Mouse (Mus musculus) ES-E14 (cell line): ENCODE results near the gene Senp5. TPM values are rescaled to one million over a fixed set of nuclear protein-coding genes. Genes with fewer than 3 reads are reported as not detected.

ENCODE experiments used
- DNase-seq: peaks from one replicate; pipeline ENCODE4 v3.0.0-alpha.2; 2013; ENCODE audit warnings: low read depth, low spot score
- H3K27ac ChIP-seq: 2 replicates; pipeline ENCODE4 v1.5.1; 2012; ENCODE audit warnings: low read depth, mild to moderate bottlenecking, low read length, moderate library complexity, mixed read lengths; ENCODE audit not compliant: poor library complexity, insufficient read depth, severe bottlenecking
- H3K36me3 ChIP-seq: 2 replicates; pipeline ENCODE4 v1.6.1; 2012; ENCODE audit warnings: mild to moderate bottlenecking, low read length, moderate library complexity, mixed read lengths; ENCODE audit not compliant: control insufficient read depth, poor library complexity, insufficient read depth, severe bottlenecking
- H3K4me1 ChIP-seq, 2 experiments: fragments of 150-350 bp in 1 of 2; sonication (generic) in 1 of 2; 2 replicates each; pipeline ENCODE4 v1.6.1; 2012; ENCODE audit warnings: low read length in 2 of 2, mild to moderate bottlenecking in 1 of 2, mixed read lengths in 1 of 2; ENCODE audit not compliant: control insufficient read depth in 2 of 2, insufficient read depth in 2 of 2, poor library complexity in 1 of 2
- H3K4me3 ChIP-seq, 2 experiments: fragments of 150-350 bp in 1 of 2; sonication (generic) in 1 of 2; 2 replicates each; pipeline ENCODE4 v1.5.1; 2012; ENCODE audit warnings: low read length in 2 of 2, low read depth in 1 of 2, mild to moderate bottlenecking in 1 of 2, mixed read lengths in 1 of 2; ENCODE audit not compliant: insufficient read depth in 1 of 2, poor library complexity in 1 of 2, severe bottlenecking in 1 of 2
- H3K9ac ChIP-seq: 2 replicates; pipeline ENCODE4 v1.6.1; 2012; ENCODE audit warnings: low read depth, mild to moderate bottlenecking, low read length, mixed read lengths; ENCODE audit not compliant: poor library complexity, insufficient read depth, severe bottlenecking
- H3K9me3 ChIP-seq: fragments of 150-350 bp; sonication (generic); 2 replicates; pipeline ENCODE4 v1.6.1; 2012; ENCODE audit warnings: low read depth, mild to moderate bottlenecking, low read length; ENCODE audit not compliant: control insufficient read depth, insufficient read depth
- CHD2 ChIP-seq: IDR thresholded peaks from 2 replicates; pipeline ENCODE4 v1.6.1; 2014; ENCODE audit warnings: mild to moderate bottlenecking, low read depth, low read length, inconsistent platforms
- HCFC1 ChIP-seq: IDR thresholded peaks from 2 replicates; pipeline ENCODE4 v1.6.1; 2012; ENCODE audit warnings: low read length, inconsistent platforms, borderline replicate concordance; ENCODE audit not compliant: insufficient read depth
- MAFK ChIP-seq: IDR thresholded peaks from 2 replicates; pipeline ENCODE4 v1.6.1; 2014; ENCODE audit warnings: mild to moderate bottlenecking, low read depth, low read length, inconsistent platforms; ENCODE audit not compliant: insufficient read depth
- ZC3H11A ChIP-seq: IDR thresholded peaks from 2 replicates; pipeline ENCODE4 v1.6.1; 2012; ENCODE audit warnings: low read depth, mild to moderate bottlenecking, inconsistent platforms, low read length, borderline replicate concordance
- ZNF384 ChIP-seq: IDR thresholded peaks from 2 replicates; pipeline ENCODE4 v1.6.1; 2012; ENCODE audit warnings: low read depth, low read length, inconsistent platforms
- in situ Hi-C, 2 experiments: fragments of 600-800 bp; cut with MboI; formaldehyde crosslinking; loops; one replicate each; pipeline ENCODE4 v1.15.1; 2025; ENCODE audit warnings: low sequenced_read_pairs in 2 of 2, inconsistent platforms in 1 of 2; ENCODE audit not compliant: unreplicated experiment in 2 of 2
- total RNA-seq: library from RNA; depleted of rRNA; stranded (reverse); fragments of 300-350 nt; gene quantifications from 2 replicates; pipeline ENCODE4 v1.2.3, GENCODE M21; 2012

Gene Senp5
- total RNA-seq, 1 experiment: 16.3 TPM

GRCm38 (mm10) chr16:32009913-32010312 lies 6.8 kb upstream of the Senp5 start:
- no peak for TF ChIP-seq HCFC1
- TF ChIP-seq MAFK: no peak
- TF ChIP-seq ZC3H11A: no peak
- TF ChIP-seq CHD2: no peak
- no peak for TF ChIP-seq ZNF384
- no peak overlapping the region for H3K4me3 ChIP-seq
- DNase-seq: no peak
- H3K27ac ChIP-seq: no peak overlapping the region
- no peaks in the 10 kb centered on the region for H3K9me3 ChIP-seq
- H3K9ac ChIP-seq: no peak overlapping the region
- no peaks in the 10 kb centered on the region for H3K4me1 ChIP-seq
- in situ Hi-C loops: no loop called here
- no peaks in the 10 kb centered on the region for H3K36me3 ChIP-seq

- no peak for TF ChIP-seq ZNF384
- no peak for TF ChIP-seq CHD2
- TF ChIP-seq MAFK: no peak
- no peak for TF ChIP-seq HCFC1
- TF ChIP-seq ZC3H11A: no peak
- H3K9me3 ChIP-seq: no peaks in the 10 kb centered on the region
- H3K4me3 ChIP-seq: no peak overlapping the region
- H3K27ac ChIP-seq: no peak overlapping the region; the same call in 1 of the 2 replicates
- H3K36me3 ChIP-seq: no peaks in the 10 kb centered on the region
- no peaks in the 10 kb centered on the region for H3K4me1 ChIP-seq
- in situ Hi-C loops: no loop called here
- no peak overlapping the region for H3K9ac ChIP-seq
- DNase-seq: no peak
Observed at GRCm38 (mm10) chr16:32008529-32009293, 5.6 kb upstream of the Senp5 start.

- in situ Hi-C loops: no loop called here
- H3K27ac ChIP-seq: no peak overlapping the region
- TF ChIP-seq MAFK (no peak), HCFC1 (no peak), ZNF384 (no peak), CHD2 (no peak), ZC3H11A (no peak)
- no peaks in the 10 kb centered on the region for H3K9me3 ChIP-seq
- no peak for DNase-seq
- no peak overlapping the region for H3K4me3 ChIP-seq
- no peak overlapping the region for H3K9ac ChIP-seq
- H3K4me1 ChIP-seq: 0 out of 4 replicates have a peak, but pooled peaks cover 0 to 5% of the 10 kb centered on the region in 2 experiments
- H3K36me3 ChIP-seq: no peaks in the 10 kb centered on the region
Observed at GRCm38 (mm10) chr16:32004731-32005130, 1.6 kb upstream of the Senp5 start.

GRCm38 (mm10) chr16:31996371-31996770 lies 6.7 kb downstream of the Senp5 start:
- no peak for TF ChIP-seq ZNF384
- no peak for TF ChIP-seq HCFC1
- TF ChIP-seq MAFK: no peak
- TF ChIP-seq CHD2: no peak
- TF ChIP-seq ZC3H11A: no peak
- no peaks in the 10 kb centered on the region for H3K36me3 ChIP-seq
- H3K4me1 ChIP-seq: 0 out of 4 replicates have a peak, but pooled peaks cover 0 to under 1% of the 10 kb centered on the region in 2 experiments
- no peak overlapping the region for H3K27ac ChIP-seq
- in situ Hi-C loops: no loop called here
- no peak for DNase-seq
- H3K4me3 ChIP-seq: no peak overlapping the region
- H3K9me3 ChIP-seq: no peaks in the 10 kb centered on the region
- H3K9ac ChIP-seq: no peak overlapping the region
